Comparison of ENCODE assay signal across 31 mouse cellular contexts in the genomic region with DNA sequence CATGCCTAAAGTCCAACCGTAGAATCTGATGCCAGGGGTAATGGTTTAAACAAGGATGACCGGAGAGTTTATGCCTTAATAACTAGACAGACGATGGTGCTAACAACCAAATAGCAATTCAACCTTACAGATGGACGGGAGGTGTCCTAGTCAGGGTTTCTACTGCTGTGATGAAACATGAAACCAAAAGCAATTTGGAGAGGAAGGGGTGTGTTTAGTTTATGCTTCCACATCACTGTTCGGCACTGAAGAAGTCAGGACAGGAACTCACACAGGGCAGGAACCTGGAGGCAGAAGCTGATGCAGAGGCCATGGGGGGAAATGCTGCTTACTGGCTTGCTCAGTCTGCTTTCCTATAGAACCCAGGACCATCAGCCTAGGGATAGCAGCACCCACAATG. TPM values are rescaled to one million over a fixed set of nuclear protein-coding genes. Genes with fewer than 3 reads are reported as not detected.
DNase-seq lines count a peak whose midpoint lies in the region; ATAC-seq lines count a peak whose summit lies in the region.
"Had no signal": no experiment of that assay in that cellular context is flagged by ENCODE, and none has a peak within 500 bp of the region (broad histone marks: within the 10 kb centered on the region; RNA-seq: fewer than 3 reads in every experiment).

No protein-coding gene starts in this region.

- WGBS in kidney, embryonic 16.5 days, result 23% methylated on average over 5 of the region's 5 CpGs
- 81% methylated on average over 5 of the region's 5 CpGs for WGBS in midbrain, embryonic 10.5 days

- H3K9me3 ChIP-seq in kidney, embryonic 16.5 days (ENCODE audit: low read length), result no peaks in the 10 kb centered on the region
- H3K9me3 ChIP-seq in midbrain, embryonic 10.5 days (replicated peaks), result no peaks in the 10 kb centered on the region
- H3K9me3 ChIP-seq: forebrain, embryonic 15.5 days; G1E; heart, embryonic 12.5 days; hindbrain, embryonic 13.5 days; limb, embryonic 12.5 days; liver, embryonic 12.5 days; megakaryocyte, embryonic 14.5 days; neural tube, embryonic 13.5 days had no signal

- ATAC-seq in kidney, embryonic 16.5 days (ENCODE audit: low FRiP score, low TSS enrichment), result no peak
- ATAC-seq in CD4-positive, CD25-positive, alpha-beta regulatory T cell, adult 4 months, result peak; percentile 93
- peak; percentile 88 for ATAC-seq in granulocyte monocyte progenitor cell, adult 5-6 weeks (replicated peaks; ENCODE audit: poor library complexity, severe bottlenecking)
- peak; percentile 76 for ATAC-seq in monocyte, adult 5-6 weeks (replicated peaks; ENCODE audit: insufficient number of reproducible peaks, low FRiP score, low TSS enrichment, poor library complexity, severe bottlenecking)
- ATAC-seq: forebrain, embryonic 15.5 days; liver, embryonic 12.5 days had no signal

- no peak overlapping the region for H3K4me3 ChIP-seq in kidney, embryonic 16.5 days (ENCODE audit: low read length)
- no peak overlapping the region for H3K4me3 ChIP-seq in midbrain, embryonic 10.5 days
- H3K4me3 ChIP-seq: forebrain, embryonic 15.5 days; heart, embryonic 12.5 days; hindbrain, embryonic 13.5 days; limb, embryonic 12.5 days; liver, embryonic 12.5 days; megakaryocyte, embryonic 14.5 days; myocyte; neural tube, embryonic 13.5 days had no signal

- peaks cover 19% of the 10 kb centered on the region for H3K4me1 ChIP-seq in kidney, embryonic 16.5 days (ENCODE audit: insufficient read depth, low read length)
- peaks cover 16% of the 10 kb centered on the region for H3K4me1 ChIP-seq in midbrain, embryonic 10.5 days
- H3K4me1 ChIP-seq: forebrain, embryonic 15.5 days; heart, embryonic 12.5 days had no signal

- no peak overlapping the region for H3K27ac ChIP-seq in kidney, embryonic 16.5 days (ENCODE audit: low read length)
- H3K27ac ChIP-seq in midbrain, embryonic 10.5 days (replicated peaks), result no peak overlapping the region
- H3K27ac ChIP-seq: forebrain, embryonic 15.5 days; hindbrain, embryonic 13.5 days; limb, embryonic 12.5 days; liver, embryonic 12.5 days; neural tube, embryonic 13.5 days; stomach, postnatal 0 days had no signal

- no peak overlapping the region for H3K9ac ChIP-seq in kidney, embryonic 16.5 days (replicated peaks; ENCODE audit: low read length)
- H3K9ac ChIP-seq: forebrain, embryonic 15.5 days; heart, embryonic 12.5 days; hindbrain, embryonic 13.5 days; limb, embryonic 12.5 days; liver, embryonic 12.5 days; neural tube, embryonic 13.5 days had no signal

- no peaks in the 10 kb centered on the region for H3K36me3 ChIP-seq in kidney, embryonic 16.5 days (ENCODE audit: insufficient read depth, low read length)
- H3K36me3 ChIP-seq in midbrain, embryonic 10.5 days, result peaks cover 8% of the 10 kb centered on the region; the same call in 1 of the 2 replicates
- H3K36me3 ChIP-seq: forebrain, embryonic 15.5 days; heart, embryonic 12.5 days; hindbrain, embryonic 13.5 days; limb, embryonic 12.5 days; neural tube, embryonic 13.5 days had no signal

- peak overlapping the region; percentile 35 for H3K4me2 ChIP-seq in kidney, embryonic 16.5 days (replicated peaks; ENCODE audit: low read depth, low read length)
- H3K4me2 ChIP-seq: forebrain, embryonic 15.5 days; heart, embryonic 12.5 days; hindbrain, embryonic 13.5 days; limb, embryonic 12.5 days; liver, embryonic 12.5 days; neural tube, embryonic 13.5 days had no signal

- no peak for DNase-seq in kidney, postnatal 4 days
- DNase-seq in Muller cell, postnatal 12 days (ENCODE audit: inconsistent ontology term), result no peak
- no peak for DNase-seq in urinary bladder, postnatal 10 days (ENCODE audit: low spot score)
- DNase-seq in midbrain, embryonic 10.5 days (ENCODE audit: low spot score), result no peak
- DNase-seq: adrenal gland, postnatal 10 days; B cell, adult 2 months; cerebellum, adult 2 months; cerebellum, postnatal 25 days; gastrocnemius, postnatal 14 days; heart, adult 18-20 months; heart, postnatal 10 days; kidney, adult 9 months; layer of hippocampus, postnatal 36 days; lung, adult 2 months; lung, postnatal 14 days; midbrain, embryonic 14.5 days; thymus, adult 2 months had no signal

- H3K27me3 ChIP-seq in kidney, embryonic 16.5 days (ENCODE audit: insufficient read depth, low read length), result peaks cover 6% of the 10 kb centered on the region; the same call in 1 of the 2 replicates
- peaks cover 20% of the 10 kb centered on the region for H3K27me3 ChIP-seq in midbrain, embryonic 10.5 days (ENCODE audit: low read depth, poor library complexity, severe bottlenecking)
- H3K27me3 ChIP-seq: megakaryocyte, embryonic 14.5 days had no signal

RNA-seq across cellular contexts. Expression of a gene that starts 6.1 kb away (rescaled TPM):
- 7.4 and 7.9 TPM in 2 replicates for polyA plus RNA-seq in kidney, embryonic 16.5 days (2015; fragmentation: Nextera tagmentation; extraction: Ambion mirVana)
- 1 to 10 TPM; 8.0 to 8.9 TPM for polyA plus RNA-seq in CD4-positive, CD25-positive, alpha-beta regulatory T cell, adult 4 months (2017; shearing (Covaris generic))
- 42.4 and 42.7 TPM in 2 replicates for total RNA-seq in granulocyte monocyte progenitor cell, adult 5-6 weeks (2014; fragmentation: Nextera tagmentation)
- 34.0 and 38.8 TPM in 2 replicates for total RNA-seq in granulocyte monocyte progenitor cell, adult 5-6 weeks (2017)
- 11.1 to 14.9 TPM (median 14.3 TPM) in 3 replicates for total RNA-seq in monocyte, adult 5-6 weeks (2017)
- 4.7 and 4.8 TPM in 2 replicates for polyA plus RNA-seq in midbrain, embryonic 10.5 days (2016; fragmentation: Nextera tagmentation; extraction: Ambion mirVana)
